Mouse (Mus musculus) spleen, adult 2 months (tissue): Measurements from ENCODE around the gene Aatf. TPM values are rescaled to one million over a fixed set of nuclear protein-coding genes. Genes with fewer than 3 reads are reported as not detected.

ENCODE experiments used
- DNase-seq, 2 experiments: peaks; one replicate each; pipeline versions ENCODE4 v3.0.0 to v3.0.0-alpha.2; 2012 to 2021; ENCODE audit warnings: low spot score in 2 of 2, low read depth in 1 of 2
- H3K27ac ChIP-seq: fragments of 200-500 bp; 2 replicates; pipeline ENCODE4 v1.5.1; 2012; ENCODE audit warnings: low read length, inconsistent platforms; ENCODE audit not compliant: insufficient read depth
- H3K27me3 ChIP-seq: fragments of 200-500 bp; 2 replicates; pipeline ENCODE4 v1.6.1; 2012; ENCODE audit warnings: mild to moderate bottlenecking, moderate library complexity, low read length, inconsistent platforms; ENCODE audit not compliant: control insufficient read depth, insufficient read depth
- H3K36me3 ChIP-seq: fragments of 200-500 bp; 2 replicates; pipeline ENCODE4 v1.6.1; 2012; ENCODE audit warnings: mild to moderate bottlenecking, low read length, inconsistent platforms; ENCODE audit not compliant: control insufficient read depth, insufficient read depth
- H3K4me1 ChIP-seq: fragments of 200-500 bp; 2 replicates; pipeline ENCODE4 v1.6.1; 2011; ENCODE audit warnings: inconsistent platforms; ENCODE audit not compliant: control insufficient read depth, insufficient read depth, insufficient read length
- H3K4me3 ChIP-seq: fragments of 200-500 bp; 2 replicates; pipeline ENCODE4 v1.5.1; 2011; ENCODE audit warnings: mild to moderate bottlenecking, inconsistent platforms; ENCODE audit not compliant: insufficient read depth, insufficient read length; ENCODE audit errors: extremely low read depth
- CTCF ChIP-seq: fragments of 200-500 bp; IDR thresholded peaks from 2 replicates; pipeline ENCODE4 v1.5.1; 2011; ENCODE audit warnings: mild to moderate bottlenecking, inconsistent platforms; ENCODE audit not compliant: insufficient read depth, insufficient read length, insufficient replicate concordance; ENCODE audit errors: extremely low read depth
- POLR2A ChIP-seq: fragments of 200-500 bp; IDR thresholded peaks from 2 replicates; pipeline ENCODE4 v1.6.1; 2011; ENCODE audit warnings: low read depth, low read length, inconsistent platforms
- WGBS: fragments of 180-500 bp; shearing (Covaris S2); methylation state at CpG from one replicate; pipeline ENCODE4 v1.1.7; 2018; 5-methylcytosine and 5-hydroxymethylcytosine counted together
- polyA plus RNA-seq: library from polyadenylated mRNA; depleted of rRNA; stranded (reverse); fragments of >200 nt; gene quantifications from 2 replicates; pipeline ENCODE4 v1.2.3, GENCODE M21; 2012

The Aatf gene
- polyA plus RNA-seq, 1 experiment, result 6.4 TPM

- TF ChIP-seq POLR2A, result no peak
- TF ChIP-seq CTCF, result no peak
- H3K27ac ChIP-seq, result no peak overlapping the region
- no peaks in the 10 kb centered on the region; the same call in 1 of the 2 replicates for H3K4me1 ChIP-seq
- 88% methylated on average over 1 of the region's 1 CpGs for WGBS
- DNase-seq, result no peak
- no peak overlapping the region for H3K4me3 ChIP-seq
- peaks cover 10% of the 10 kb centered on the region; the same call in 1 of the 2 replicates for H3K27me3 ChIP-seq
- peaks cover 11% of the 10 kb centered on the region for H3K36me3 ChIP-seq
These were observed 1.3 kb downstream of the Aatf start for GRCm38 (mm10) chr11:84512031-84512430.

DNA sequence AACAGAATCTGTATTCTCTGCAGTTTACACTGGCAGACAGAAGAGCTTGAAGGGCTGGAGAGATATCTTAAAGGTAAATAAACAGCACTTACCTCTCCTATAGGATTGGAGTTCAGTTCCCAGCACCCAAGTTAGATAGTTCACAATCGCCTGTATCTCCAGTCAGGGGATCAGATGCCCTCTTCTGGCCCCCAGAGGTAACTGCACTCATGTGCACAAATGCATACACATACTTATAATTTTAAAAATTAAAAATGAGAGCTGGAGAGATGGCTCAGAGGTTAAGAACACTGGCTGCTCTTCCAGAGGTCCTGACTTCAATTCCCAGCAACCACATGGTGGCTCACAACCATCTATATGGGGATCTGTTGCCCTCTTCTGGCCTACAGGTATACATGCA, 9.0 kb downstream of the Aatf start:
- no peak overlapping the region for H3K27ac ChIP-seq
- DNase-seq, result no peak
- H3K36me3 ChIP-seq, result peaks cover 13% of the 10 kb centered on the region
- no peaks in the 10 kb centered on the region for H3K27me3 ChIP-seq
- no peak overlapping the region for H3K4me3 ChIP-seq
- TF ChIP-seq CTCF (no peak), POLR2A (no peak)
- no peaks in the 10 kb centered on the region for H3K4me1 ChIP-seq
- WGBS, result 91% methylated on average over 1 of the region's 1 CpGs

DNA sequence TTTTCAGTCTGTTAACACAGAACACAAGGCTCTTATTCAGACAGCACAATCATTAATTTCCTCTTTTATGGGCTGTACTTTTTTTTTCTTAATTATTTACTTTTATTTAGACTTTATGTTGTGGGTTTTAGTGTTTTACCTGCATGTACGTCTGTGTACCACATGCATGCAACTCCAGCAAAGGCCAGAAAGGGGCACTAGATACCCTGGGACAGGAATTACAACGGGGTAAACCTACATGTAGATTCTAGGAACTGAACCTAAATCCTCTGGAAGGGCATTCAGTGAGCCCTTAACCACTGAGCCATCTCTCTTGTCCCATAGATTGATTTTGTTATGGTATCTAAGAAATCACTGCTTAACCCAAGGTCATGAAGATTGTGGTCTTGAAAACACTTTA, 15.4 kb downstream of the Aatf start:
- no peaks in the 10 kb centered on the region for H3K27me3 ChIP-seq
- H3K27ac ChIP-seq, result no peak overlapping the region
- H3K4me3 ChIP-seq, result no peak overlapping the region
- no peaks in the 10 kb centered on the region for H3K4me1 ChIP-seq
- DNase-seq, result no peak
- peaks cover 1% of the 10 kb centered on the region; the same call in 1 of the 2 replicates for H3K36me3 ChIP-seq
- no peak for TF ChIP-seq CTCF
- TF ChIP-seq POLR2A, result no peak
- 82% methylated on average over 2 of the region's 2 CpGs for WGBS

GRCm38 (mm10) chr11:84496901-84497300, 16.4 kb downstream of the Aatf start:
- Histone ChIP-seq H3K36me3 (peaks cover 1% of the 10 kb centered on the region; the same call in 1 of the 2 replicates), H3K4me1 (no peaks in the 10 kb centered on the region), H3K4me3 (no peak overlapping the region), H3K27me3 (no peaks in the 10 kb centered on the region), H3K27ac (no peak overlapping the region)
- TF ChIP-seq CTCF, result no peak
- no peak for TF ChIP-seq POLR2A
- no peak for DNase-seq

- 92% methylated on average over 4 of the region's 4 CpGs for WGBS
- H3K4me3 ChIP-seq, result no peak overlapping the region
- H3K27ac ChIP-seq, result no peak overlapping the region
- H3K27me3 ChIP-seq, result no peaks in the 10 kb centered on the region
- peaks cover 1% of the 10 kb centered on the region; the same call in 1 of the 2 replicates for H3K36me3 ChIP-seq
- DNase-seq, result no peak
- no peaks in the 10 kb centered on the region for H3K4me1 ChIP-seq
- TF ChIP-seq POLR2A (no peak), CTCF (no peak)
These were observed 17.5 kb downstream of the Aatf start for GRCm38 (mm10) chr11:84495774-84496173.

DNA sequence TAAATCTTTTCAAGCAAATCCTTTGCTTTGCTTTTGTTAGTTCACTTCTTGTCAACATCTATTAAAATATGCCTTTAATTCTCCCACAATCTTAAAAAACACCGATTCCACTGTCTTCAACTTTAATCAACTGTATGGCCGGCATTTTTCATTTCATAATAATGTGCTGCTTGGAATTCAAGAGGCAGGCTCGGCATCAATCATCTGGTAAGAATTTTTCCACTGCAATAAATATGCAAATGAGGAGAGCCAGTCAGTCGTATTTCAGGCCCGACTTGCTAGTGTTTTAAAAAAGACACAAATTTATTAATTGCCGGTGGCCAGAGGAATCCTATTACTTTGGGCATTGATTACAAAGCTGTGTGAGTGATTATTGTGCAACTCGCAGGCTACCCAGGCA, 31.7 kb downstream of the Aatf start:
- DNase-seq, result no peak
- H3K4me1 ChIP-seq, result no peaks in the 10 kb centered on the region; the same call in 1 of the 2 replicates
- no peak overlapping the region for H3K27ac ChIP-seq
- no peaks in the 10 kb centered on the region for H3K27me3 ChIP-seq
- no peak overlapping the region for H3K4me3 ChIP-seq
- WGBS, result 81% methylated on average over 7 of the region's 7 CpGs
- TF ChIP-seq POLR2A (no peak), CTCF (no peak)
- no peaks in the 10 kb centered on the region; the same call in 1 of the 2 replicates for H3K36me3 ChIP-seq

DNA sequence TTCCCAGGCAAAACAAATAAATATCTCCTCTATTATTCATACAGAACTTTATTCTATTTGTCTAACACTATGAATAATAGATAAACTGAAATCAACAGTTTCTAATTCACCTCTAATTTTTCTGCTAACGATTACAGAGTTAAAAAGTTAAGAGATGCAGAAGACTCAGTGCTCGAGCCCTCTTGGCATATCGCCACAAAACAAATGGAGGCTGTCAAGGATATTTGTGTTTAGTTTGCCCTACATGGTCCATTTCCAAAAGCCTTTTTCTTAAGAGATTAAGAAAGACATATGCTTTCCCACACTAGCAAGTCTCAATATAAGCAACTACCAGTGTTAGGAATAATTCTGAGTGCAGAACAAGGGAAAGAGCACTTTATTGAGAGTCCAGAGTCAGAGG, 32.9 kb downstream of the Aatf start:
- 85% methylated on average over 3 of the region's 3 CpGs for WGBS
- DNase-seq, result no peak
- TF ChIP-seq CTCF, result no peak
- no peak for TF ChIP-seq POLR2A
- H3K4me3 ChIP-seq, result no peak overlapping the region
- no peaks in the 10 kb centered on the region; the same call in 1 of the 2 replicates for H3K4me1 ChIP-seq
- no peaks in the 10 kb centered on the region for H3K27me3 ChIP-seq
- no peak overlapping the region for H3K27ac ChIP-seq
- H3K36me3 ChIP-seq, result no peaks in the 10 kb centered on the region; the same call in 1 of the 2 replicates
